Mouse (Mus musculus): ENCODE measurements around the gene Zmynd11.

- TF ChIP-seq POLR2A (IDR thresholded peaks at IDR 0.05; ENCODE audit: control insufficient read depth, low read depth, low read length), result no peak
- no peak for TF ChIP-seq CTCF (IDR thresholded peaks at IDR 0.05; ENCODE audit: control insufficient read depth, insufficient read depth, insufficient replicate concordance, low read depth, low read length)
These were observed 70.5 kb downstream of the Zmynd11 start for GRCm38 (mm10) chr13:9694651-9695050.
